Mouse (Mus musculus): ENCODE results near the gene Prdm11. TPM values are rescaled to one million over a fixed set of nuclear protein-coding genes. Genes with fewer than 3 reads are reported as not detected.

The Prdm11 gene
- total RNA-seq, 2 experiments from 2014 or later = 0.57 to 1.1 TPM

DNA sequence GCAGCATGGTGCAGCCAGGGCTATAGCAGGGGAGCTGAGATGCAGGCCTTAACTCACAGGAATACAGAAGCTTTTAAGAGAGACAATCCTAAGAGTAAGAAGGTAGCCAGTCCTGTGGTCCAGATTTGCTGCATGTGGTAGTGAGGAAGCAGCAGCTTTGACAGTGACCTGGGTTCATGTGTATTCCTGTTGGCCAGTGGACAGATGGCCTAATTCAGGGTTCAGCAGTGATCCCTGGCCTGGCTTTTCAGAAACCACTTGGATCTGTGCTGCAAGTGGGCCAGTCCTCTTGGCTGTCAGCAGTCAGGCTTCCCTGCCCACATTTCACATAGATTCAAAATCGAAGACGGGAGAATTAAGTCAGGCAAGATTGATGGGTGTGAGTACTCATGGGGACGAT lies 104.5 kb downstream of the Prdm11 start:
- intact Hi-C loops (cut with DNase I) = no loop called here
- DNase-seq = peak in 1 of 2 experiments; percentile 22

DNA sequence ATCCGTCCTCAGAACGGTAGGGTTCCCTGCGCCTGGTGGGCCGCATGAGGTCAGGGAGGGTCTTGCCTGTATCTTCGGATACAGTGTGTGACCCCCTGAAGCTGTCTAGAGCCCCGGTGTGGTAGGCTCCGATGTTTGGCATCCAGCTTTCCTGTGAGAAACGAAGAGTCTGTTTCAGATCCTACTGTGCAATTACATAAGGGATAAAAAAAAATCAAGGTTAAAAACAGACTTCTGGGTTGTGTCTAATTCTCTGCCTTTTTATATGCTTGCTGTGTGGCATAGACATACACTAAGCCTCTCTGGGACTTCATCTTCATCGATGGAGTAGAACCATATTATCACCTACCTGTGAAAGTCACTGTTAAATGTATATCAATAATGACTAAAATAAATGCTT lies 105.0 kb downstream of the Prdm11 start:
- no peak for DNase-seq
- intact Hi-C loops (cut with DNase I) = no loop called here

DNA sequence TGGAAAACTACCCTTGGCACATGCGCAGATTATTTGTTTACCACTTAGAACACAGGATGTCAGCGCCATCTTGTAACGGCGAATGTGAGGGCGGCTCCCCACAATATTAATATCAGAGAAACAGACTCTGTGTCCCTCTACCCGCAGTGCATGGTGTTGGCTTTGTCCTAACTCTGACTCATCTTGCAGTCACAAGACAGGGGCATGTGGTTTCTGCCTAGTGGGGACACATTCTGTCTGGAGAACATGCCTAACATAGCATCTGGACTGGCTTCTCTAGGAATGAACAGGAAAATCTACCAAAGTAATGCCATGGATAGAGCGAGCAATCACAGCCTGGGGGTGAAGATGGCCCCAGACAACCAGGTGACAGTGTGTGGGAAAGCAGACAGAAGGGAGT lies 107.1 kb downstream of the Prdm11 start:
- no peak for DNase-seq
- intact Hi-C loops (cut with DNase I) = no loop called here

DNA sequence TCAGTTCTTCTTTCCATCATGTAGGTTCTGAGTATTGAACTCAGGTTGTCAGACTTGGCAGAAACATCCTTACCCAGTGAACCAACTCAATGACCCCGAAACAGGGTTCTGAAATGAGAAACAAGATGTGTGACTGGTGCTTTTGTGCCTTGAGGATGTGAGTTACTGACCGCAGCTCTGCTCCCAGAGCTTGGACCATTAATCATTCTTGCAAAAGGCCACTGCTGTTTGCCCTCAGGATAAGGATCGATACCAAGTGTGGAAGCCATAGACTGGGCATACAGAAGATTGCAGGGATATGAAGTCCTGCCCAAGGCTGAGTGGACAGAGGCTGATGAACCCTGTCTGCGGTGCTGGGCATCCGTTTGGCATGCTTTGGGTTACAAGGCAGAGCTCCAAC lies 107.9 kb downstream of the Prdm11 start:
- intact Hi-C loops (cut with DNase I) = no loop called here
- DNase-seq = no peak

DNA sequence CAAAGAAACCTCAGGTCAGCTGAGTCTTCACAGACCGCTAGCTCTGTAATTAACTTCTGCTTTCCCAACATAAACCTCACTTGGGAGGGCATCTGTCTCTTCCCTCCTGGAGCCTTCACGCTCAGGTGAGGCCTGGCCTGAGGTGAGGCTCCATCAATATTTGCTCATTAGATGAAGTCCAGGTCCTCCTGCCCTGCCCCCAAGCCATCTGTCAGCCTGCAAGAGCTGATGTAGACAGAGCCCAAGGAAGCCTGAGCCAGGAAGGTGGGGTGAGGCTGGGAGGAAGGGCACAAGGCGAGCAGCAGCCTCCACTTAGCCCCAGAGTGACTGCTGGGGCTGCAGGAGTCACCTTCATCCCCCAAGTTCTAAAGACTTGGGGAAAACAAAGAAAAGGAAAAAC lies 110.5 kb downstream of the Prdm11 start:
- intact Hi-C loops (cut with DNase I) = no loop called here
- DNase-seq = no peak

DNA sequence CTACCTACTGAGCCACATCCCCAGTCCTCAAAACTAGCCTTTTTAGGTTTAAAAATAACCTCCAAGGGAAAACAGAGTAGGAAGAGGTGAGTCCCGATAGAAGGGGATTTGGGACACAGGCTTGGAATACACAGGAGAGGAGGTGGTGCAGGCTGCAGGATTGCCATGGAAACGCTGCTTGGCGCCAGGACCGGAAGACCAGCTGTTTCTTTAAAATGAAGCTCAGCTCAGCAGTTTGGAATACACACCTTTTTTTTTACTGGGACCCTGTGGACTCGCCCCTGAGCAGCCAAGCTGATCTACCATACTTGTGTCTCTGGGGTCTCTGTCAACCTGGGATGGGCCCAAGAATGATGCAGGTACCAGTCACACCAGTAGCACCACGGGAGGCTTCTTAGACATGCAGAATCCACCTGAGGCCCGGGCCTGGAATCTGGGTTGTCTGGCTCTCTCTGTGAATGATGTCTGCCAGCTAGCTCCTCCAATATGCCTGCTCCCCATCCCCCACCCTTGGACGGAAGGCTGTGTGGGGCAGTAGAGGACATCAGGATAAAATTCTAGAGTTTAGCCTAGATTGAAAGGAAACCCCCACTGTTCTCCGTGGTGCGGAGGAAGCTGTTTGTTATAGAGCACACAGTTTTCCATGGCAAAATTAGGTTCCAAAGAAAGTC lies 111.5 kb downstream of the Prdm11 start:
- no peak for DNase-seq
- intact Hi-C loops (cut with DNase I) = no loop called here

DNA sequence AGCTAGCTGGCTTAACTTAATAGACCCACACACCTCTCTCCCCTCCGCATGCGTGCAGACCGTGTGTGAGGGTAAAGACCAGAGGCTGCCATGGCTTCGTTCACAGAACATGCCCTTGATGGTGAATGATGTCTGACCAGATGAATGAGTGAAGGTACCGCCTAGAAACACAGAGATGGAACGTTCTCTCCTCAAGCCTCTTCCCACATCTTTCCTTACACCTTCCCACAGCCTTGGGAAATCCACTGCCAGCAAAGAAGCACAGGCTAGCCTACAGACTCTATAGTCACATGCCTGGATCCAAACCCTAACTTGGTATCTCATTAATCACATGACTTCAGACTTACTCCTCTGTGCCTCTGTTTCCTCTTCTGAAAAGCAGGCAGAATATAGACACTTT lies 112.6 kb downstream of the Prdm11 start:
- intact Hi-C loops (cut with DNase I) = no loop called here
- no peak for DNase-seq

DNA sequence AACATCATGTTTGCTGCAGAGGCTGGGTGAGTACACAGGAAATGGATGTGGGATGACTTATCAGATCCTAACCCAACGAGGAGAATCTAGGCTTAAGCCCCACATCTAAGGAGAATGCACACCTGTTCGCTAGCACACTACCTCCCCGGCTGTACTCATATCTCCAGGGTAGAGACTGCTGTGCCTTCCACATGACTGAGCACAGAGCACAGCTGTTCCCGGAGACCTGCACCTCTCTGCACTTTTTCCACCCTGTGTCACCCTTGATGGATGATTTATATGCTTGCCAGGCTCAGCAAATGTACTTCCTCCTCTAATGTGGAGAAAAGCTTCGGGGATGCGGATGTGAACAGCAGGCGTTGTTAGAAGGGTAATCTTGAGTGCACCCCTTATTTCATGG lies 114.9 kb downstream of the Prdm11 start:
- no peak for DNase-seq
- intact Hi-C loops (cut with DNase I) = no loop called here

DNA sequence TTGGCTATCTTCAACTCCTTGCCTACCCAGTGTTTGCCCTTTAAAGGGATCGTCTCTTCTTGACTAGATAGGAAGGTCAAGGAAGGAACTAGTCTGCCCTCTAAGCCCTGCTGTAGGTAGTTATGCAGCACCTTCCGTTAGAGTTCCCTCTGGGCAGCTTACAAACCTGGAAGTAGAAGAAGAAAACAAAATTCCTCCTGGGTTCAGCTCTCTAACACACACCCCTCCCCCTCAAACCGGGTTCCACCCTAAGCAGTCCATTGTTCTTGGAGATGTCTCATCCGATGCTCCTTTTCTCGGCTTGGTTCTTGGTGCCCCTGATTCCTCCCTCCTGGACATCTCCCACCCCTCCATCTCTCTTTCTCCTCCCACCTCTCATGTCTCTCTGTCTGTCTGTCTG lies 116.3 kb downstream of the Prdm11 start:
- intact Hi-C loops (cut with DNase I) = no loop called here
- no peak for DNase-seq

DNA sequence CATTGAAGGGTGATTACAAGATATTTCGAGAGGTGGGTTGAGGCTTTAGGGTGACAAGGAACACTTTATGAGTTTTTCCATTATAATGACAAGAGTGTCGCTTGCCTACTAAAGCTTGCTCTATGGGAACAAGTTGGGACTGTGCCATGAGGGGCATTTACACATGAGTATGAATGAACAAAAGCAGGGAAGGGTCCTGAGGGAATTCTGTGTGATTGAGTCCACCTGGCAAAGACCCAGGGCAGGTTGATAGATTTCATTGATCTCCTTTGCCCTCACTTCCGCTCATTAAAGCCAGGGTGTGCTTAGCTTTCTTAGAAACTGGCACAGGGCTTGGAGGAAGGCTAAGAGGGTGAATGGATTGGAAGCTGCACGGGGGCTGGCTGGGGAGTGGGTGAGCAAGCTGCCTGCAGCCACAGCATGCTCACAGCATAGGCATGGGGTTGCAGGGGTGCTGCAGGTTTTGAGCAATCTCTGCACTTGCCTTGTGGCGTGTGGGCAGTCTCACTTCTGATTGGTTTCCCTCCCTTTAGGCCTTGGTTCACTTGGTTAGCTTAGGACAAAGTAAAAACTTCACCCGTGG lies 121.2 kb downstream of the Prdm11 start:
- no peak for DNase-seq
- intact Hi-C loops (cut with DNase I) = no loop called here

DNA sequence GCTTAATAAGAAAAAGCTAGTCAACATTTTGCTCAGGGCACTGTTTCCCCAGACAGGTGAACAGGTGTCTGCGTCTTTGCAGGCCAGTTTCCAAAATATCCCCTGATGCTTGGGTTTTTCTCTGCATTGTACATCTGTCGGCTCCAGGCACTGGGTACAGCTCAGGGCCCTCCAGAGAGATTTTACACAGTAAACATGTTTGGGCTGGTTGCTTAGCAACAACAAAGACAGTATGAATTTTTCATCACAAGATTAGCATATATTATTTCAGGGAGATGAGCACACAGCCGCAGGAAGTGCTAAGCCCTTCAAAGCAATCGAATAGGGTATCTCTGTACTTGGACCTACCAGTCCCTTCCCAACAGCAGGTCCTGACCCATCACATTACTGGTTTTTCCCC lies 125.3 kb downstream of the Prdm11 start:
- no peak for DNase-seq
- intact Hi-C loops (cut with DNase I) = no loop called here

DNA sequence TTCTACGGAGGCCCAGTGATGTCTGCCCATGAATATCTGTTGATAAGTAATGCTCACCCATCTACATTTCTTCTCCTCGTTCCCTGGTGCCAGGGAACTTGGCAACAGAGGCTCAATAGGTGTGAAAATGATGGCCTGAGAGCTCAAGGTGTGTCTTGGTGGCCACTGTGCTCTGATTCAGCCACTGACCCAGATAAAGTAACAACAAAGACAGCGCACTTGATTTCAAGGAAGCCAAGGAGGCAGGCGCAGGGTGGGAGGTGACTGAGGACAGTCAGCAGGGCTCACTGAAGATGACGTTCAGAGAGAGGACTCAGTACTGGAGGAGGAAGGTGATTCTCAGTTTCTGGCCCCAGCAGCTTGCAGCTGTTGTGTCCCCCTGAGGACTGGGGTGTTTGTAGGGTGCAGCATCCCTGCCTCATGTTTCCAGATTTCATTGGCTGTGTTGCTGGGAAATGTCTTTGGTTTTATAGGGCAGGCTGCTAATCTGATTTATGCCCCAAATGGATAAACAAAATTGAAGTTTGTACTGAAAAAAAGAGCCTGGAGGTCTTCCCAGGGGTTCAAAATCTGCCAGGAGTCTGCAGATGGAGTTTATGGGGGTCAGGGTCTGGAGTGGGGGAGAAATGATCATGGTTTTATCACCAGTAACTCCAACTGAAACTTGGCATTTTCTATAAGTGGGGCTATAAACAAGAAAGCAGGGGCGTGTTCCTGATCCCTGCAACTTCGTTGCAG lies 128.4 kb downstream of the Prdm11 start:
- DNase-seq = no peak
- intact Hi-C loops (cut with DNase I) = no loop called here

DNA sequence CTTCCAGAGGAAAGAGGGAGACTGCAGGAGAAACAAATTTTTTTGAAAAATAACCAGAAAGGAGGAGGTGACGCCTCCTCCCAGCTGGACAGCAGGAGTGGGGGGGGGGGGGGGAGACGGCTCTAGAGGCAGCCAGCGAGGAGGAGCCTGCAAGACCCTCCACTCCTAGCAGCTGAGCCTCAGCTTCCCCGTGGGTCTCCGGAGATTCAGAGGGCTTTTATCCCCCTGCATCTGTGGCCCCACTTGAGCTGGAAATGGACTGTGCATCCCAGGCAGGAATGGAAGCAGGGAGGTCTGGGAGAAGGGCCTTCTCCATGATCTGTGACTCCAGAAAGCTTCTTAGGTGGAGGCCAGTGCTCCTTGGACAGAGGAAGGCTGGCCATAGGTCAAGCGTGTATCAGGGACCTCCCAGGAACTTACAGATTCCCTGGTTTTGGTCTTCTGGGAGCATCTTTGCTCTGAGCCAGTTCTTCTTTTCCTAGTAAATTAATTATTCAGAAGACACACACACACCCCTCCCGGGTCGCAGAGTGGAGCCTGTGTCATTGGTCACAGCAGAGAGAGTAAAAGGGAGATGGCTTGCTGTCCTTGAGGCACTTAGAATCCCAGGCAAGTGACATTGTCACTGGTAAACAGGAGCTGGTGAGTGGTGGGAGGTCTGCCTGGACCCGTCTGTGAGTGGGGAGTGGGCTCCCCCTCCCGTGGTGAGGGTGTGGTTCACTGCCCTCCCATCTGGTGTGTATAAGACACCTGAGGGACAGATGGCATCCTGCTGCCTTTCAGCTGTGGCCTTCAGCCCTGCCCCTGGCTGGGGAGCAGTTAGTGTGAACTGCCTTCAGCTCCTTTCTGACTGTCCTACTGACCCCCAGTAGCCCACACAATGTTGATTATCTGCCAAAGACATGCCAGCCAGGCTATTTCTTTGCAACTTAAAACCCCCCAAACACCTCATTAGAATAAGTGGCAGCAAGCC lies 130.0 kb downstream of the Prdm11 start:
- DNase-seq = no peak
- intact Hi-C loops (cut with DNase I) = no loop called here

Other genes starting within 250 kb of the Prdm11 start
- gene Syt13, start 131.1 kb downstream of the Prdm11 start, total RNA-seq (2021) = under 1 TPM in 1 of 2 experiments, not detected in 1; 0.20 TPM
- gene Trp53i11, start 141.4 kb upstream of the Prdm11 start, total RNA-seq (2021) = 1 to 10 TPM; 4.7 to 8.0 TPM